Mouse (Mus musculus): ENCODE results near the gene Hdlbp. TPM values are rescaled to one million over a fixed set of nuclear protein-coding genes. Genes with fewer than 3 reads are reported as not detected.

Gene Hdlbp
- polyA plus RNA-seq, 1 experiment = 122 TPM

DNA sequence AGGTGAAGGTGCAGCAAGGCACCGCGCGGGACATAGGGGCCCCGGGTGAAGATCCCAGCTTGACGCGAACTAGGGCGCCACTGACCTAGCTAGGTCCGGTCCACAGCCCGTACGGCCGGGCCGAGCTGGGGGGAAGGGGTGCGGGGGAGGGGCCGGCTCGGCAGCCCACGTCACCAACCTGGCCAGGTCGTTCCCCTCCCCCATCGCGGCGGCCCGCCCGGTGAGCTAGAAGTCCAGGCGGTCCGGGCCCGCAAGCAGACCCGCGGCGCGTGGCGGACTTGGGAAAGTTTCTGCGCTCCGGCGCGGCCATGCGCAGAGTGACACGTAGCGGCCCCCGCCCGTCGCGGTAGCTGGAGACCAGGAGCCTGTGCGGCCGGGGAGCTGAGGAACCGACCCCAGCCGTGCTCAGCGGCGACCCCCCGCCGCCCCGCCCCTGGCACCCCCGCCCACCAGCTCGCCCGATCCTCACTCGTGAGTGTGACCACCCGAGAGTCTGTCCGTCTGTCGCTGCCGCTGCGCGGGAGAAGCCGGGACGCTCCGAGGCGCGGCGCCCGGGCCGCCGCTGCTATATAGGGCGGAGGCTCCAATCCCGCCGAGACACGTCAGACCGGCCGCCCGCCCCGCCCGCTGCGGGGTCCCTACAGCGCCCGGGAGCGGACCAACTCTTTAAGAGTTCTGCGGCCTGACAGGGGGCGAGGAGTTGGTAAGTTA is 33.3 kb downstream of the Hdlbp start:
- peak overlapping the region; percentile 82 for H3K27ac ChIP-seq (ENCODE audit: control insufficient read depth, insufficient read depth, low read depth, low read length)
- peak overlapping the region; percentile 94 for H3K4me3 ChIP-seq (ENCODE audit: control insufficient read depth, low read depth, low read length)
- TF ChIP-seq POLR2A (IDR thresholded peaks at IDR 0.05; ENCODE audit: control insufficient read depth, low read depth, low read length) (peak; percentile 38; the same call in 1 of the 2 replicates), CTCF (IDR thresholded peaks at IDR 0.05; ENCODE audit: control insufficient read depth, insufficient read depth, insufficient replicate concordance, low read depth, low read length) (no peak)
- H3K36me3 ChIP-seq (ENCODE audit: control insufficient read depth, insufficient read depth, low read length) = peaks cover 2% of the 10 kb centered on the region
- H3K4me1 ChIP-seq (ENCODE audit: control insufficient read depth, insufficient read depth, low read length) = peaks cover 13% of the 10 kb centered on the region
- no peaks in the 10 kb centered on the region for H3K27me3 ChIP-seq (ENCODE audit: control insufficient read depth, insufficient read depth, low read length)

DNA sequence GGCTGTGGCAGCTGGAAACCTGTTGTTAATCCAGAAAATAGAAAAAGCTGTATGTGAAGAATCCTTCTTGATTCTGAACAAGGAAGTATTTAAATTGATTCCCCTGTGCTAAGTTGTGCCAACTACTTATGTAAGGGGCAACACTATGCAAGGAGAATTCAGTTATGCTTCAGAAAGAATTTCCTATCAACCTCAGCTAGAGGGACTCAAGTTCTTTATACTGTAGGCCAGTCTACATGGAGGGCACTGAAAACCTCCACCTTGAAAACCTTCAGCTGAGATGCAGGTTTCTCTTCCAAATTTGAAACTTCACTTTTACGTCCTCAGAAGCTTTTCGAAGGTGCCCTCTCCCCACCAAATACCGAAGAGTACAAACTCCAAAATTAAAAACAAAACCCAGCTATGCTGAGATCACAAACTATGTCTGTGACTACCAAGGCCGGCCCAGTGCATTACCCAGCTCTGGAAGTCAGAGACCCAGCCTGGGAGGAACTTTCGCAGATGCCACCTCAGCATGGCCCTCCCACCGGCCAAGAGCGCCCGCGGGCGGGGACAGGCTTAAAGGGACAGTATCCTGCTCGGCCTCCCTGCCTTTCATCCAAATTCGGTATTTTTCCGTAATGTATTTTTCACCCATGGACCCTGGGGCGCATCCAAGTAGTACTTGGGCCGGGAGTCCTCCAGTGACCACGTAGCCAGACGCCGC is 34.1 kb downstream of the Hdlbp start:
- TF ChIP-seq CTCF (IDR thresholded peaks at IDR 0.05; ENCODE audit: control insufficient read depth, insufficient read depth, insufficient replicate concordance, low read depth, low read length) (no peak), POLR2A (IDR thresholded peaks at IDR 0.05; ENCODE audit: control insufficient read depth, low read depth, low read length) (no peak; the same call in 1 of the 2 replicates)

DNA sequence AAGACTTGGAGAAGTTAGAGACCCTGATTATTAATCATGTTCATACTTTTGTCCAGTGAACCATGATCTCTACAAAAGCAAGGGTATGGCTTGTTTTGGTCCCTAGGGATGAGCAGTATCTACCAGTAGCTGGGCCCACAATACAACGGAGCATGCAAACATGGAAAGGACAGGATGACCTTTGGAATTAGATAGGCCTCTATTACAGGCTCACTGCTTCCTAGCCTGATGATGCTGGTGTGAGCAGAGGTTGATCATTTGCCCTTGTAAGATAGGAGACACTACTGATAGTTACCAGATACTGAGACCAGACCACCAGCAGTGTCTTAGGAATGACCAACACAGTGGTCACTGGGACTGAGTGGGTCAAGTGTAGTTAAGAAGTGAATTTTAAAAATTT is 39.3 kb downstream of the Hdlbp start:
- Histone ChIP-seq H3K27ac (ENCODE audit: control insufficient read depth, insufficient read depth, low read depth, low read length) (no peak overlapping the region), H3K4me1 (ENCODE audit: control insufficient read depth, insufficient read depth, low read length) (peaks cover 3% of the 10 kb centered on the region), H3K36me3 (ENCODE audit: control insufficient read depth, insufficient read depth, low read length) (peaks cover 5% of the 10 kb centered on the region)

More for the DNA sequence above, 34.1 kb downstream of the Hdlbp start:
- peaks cover 2% of the 10 kb centered on the region for H3K36me3 ChIP-seq (ENCODE audit: control insufficient read depth, insufficient read depth, low read length)
- peak overlapping the region; percentile 82 for H3K27ac ChIP-seq (ENCODE audit: control insufficient read depth, insufficient read depth, low read depth, low read length)
- H3K4me1 ChIP-seq (ENCODE audit: control insufficient read depth, insufficient read depth, low read length) = peaks cover 13% of the 10 kb centered on the region
- no peaks in the 10 kb centered on the region for H3K27me3 ChIP-seq (ENCODE audit: control insufficient read depth, insufficient read depth, low read length)
- H3K4me3 ChIP-seq (ENCODE audit: control insufficient read depth, low read depth, low read length) = peak overlapping the region; percentile 94

DNA sequence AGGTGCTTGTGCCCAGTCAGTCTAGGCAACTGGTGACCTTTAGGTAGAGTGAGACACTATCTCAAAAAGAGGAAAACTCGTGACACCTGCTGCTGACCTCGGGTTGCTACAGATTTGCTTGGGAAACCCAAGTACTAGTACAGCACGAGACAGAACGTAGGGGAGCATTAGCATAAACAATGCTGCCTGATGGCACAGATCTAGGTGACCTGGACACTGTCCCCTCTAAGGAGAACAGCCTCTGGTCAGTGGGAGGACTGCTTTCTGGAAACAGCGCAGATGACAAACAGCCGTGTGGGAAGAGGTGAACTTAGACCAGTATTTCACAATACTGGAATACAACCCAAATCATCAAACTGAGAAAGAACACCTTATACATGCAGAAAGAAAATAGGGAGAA is 46.5 kb downstream of the Hdlbp start:
- Histone ChIP-seq H3K36me3 (ENCODE audit: control insufficient read depth, insufficient read depth, low read length) (peaks cover 7% of the 10 kb centered on the region), H3K27me3 (ENCODE audit: control insufficient read depth, insufficient read depth, low read length) (no peaks in the 10 kb centered on the region), H3K4me3 (ENCODE audit: control insufficient read depth, low read depth, low read length) (no peak overlapping the region), H3K27ac (ENCODE audit: control insufficient read depth, insufficient read depth, low read depth, low read length) (no peak overlapping the region), H3K4me1 (ENCODE audit: control insufficient read depth, insufficient read depth, low read length) (no peaks in the 10 kb centered on the region)
- no peak for TF ChIP-seq POLR2A (IDR thresholded peaks at IDR 0.05; ENCODE audit: control insufficient read depth, low read depth, low read length)
- no peak for TF ChIP-seq CTCF (IDR thresholded peaks at IDR 0.05; ENCODE audit: control insufficient read depth, insufficient read depth, insufficient replicate concordance, low read depth, low read length)

More for the DNA sequence above, 39.3 kb downstream of the Hdlbp start:
- TF ChIP-seq CTCF (IDR thresholded peaks at IDR 0.05; ENCODE audit: control insufficient read depth, insufficient read depth, insufficient replicate concordance, low read depth, low read length) (no peak), POLR2A (IDR thresholded peaks at IDR 0.05; ENCODE audit: control insufficient read depth, low read depth, low read length) (no peak)
- no peak overlapping the region for H3K4me3 ChIP-seq (ENCODE audit: control insufficient read depth, low read depth, low read length)
- no peaks in the 10 kb centered on the region for H3K27me3 ChIP-seq (ENCODE audit: control insufficient read depth, insufficient read depth, low read length)

DNA sequence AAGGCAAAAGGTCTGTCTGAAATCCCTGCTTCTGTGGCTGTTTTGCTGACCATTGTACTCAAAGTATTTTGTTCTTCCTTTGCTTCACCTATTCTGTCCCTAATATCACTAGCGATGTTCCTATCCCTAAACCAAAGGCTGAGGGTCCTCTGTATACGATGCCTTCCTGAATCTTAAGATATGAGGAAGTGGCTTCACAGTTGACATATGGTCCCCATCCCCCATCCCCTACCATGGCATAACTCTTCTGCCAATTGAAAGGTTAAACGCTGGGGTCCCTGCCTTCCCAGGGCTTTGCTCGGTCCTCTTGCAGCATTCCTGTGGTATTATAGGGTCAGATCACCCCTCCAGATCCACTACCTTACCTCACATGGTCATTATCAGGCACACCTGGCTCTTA is 75.2 kb downstream of the Hdlbp start:
- H3K27ac ChIP-seq (ENCODE audit: control insufficient read depth, insufficient read depth, low read depth, low read length) = no peak overlapping the region
- no peak overlapping the region for H3K4me3 ChIP-seq (ENCODE audit: control insufficient read depth, low read depth, low read length)
- no peaks in the 10 kb centered on the region; the same call in none of the 2 replicates for H3K36me3 ChIP-seq (ENCODE audit: control insufficient read depth, insufficient read depth, low read length)
- H3K27me3 ChIP-seq (ENCODE audit: control insufficient read depth, insufficient read depth, low read length) = no peaks in the 10 kb centered on the region
- no peak for TF ChIP-seq POLR2A (IDR thresholded peaks at IDR 0.05; ENCODE audit: control insufficient read depth, low read depth, low read length)
- TF ChIP-seq CTCF (IDR thresholded peaks at IDR 0.05; ENCODE audit: control insufficient read depth, insufficient read depth, insufficient replicate concordance, low read depth, low read length) = no peak
- peaks cover 12% of the 10 kb centered on the region for H3K4me1 ChIP-seq (ENCODE audit: control insufficient read depth, insufficient read depth, low read length)

DNA sequence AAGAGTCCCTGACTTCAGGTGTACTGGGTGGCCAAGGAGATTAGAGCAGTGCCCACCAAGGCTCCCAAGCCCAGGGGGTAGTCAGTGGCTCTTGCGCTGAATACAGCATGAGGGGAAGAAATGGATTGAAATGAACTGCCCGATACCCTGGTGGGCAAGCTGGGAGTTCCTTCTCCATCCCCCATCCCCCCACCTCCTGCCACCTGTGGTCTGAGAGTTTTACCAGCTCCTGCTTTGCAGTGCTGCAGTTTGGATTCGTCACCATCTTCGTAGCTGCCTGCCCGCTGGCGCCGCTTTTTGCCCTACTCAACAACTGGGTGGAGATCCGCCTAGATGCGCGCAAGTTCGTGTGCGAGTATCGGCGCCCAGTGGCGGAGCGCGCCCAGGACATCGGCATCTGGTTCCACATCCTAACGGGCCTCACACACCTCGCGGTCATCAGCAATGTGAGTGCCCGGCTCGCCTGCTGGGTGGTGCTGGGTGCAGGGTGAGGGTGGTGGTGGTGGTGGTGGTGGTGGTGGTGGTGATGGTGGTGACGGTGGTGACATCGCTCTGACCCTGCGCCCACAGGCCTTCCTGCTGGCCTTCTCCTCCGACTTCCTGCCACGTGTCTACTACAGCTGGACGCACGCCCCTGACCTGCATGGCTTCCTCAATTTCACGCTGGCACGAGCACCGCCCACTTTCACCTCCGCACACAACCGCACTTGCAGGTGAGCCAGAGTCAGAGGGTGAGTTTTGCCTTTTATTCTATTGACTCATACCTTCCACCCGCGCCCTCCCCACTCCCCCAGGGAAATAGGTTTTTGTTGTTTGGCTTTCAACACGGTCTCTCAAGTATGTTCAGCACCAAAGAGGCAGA is 77.2 kb downstream of the Hdlbp start:
- no peaks in the 10 kb centered on the region for H3K27me3 ChIP-seq (ENCODE audit: control insufficient read depth, insufficient read depth, low read length)
- H3K36me3 ChIP-seq (ENCODE audit: control insufficient read depth, insufficient read depth, low read length) = no peaks in the 10 kb centered on the region
- TF ChIP-seq POLR2A (IDR thresholded peaks at IDR 0.05; ENCODE audit: control insufficient read depth, low read depth, low read length) (no peak), CTCF (IDR thresholded peaks at IDR 0.05; ENCODE audit: control insufficient read depth, insufficient read depth, insufficient replicate concordance, low read depth, low read length) (no peak)
- H3K27ac ChIP-seq (ENCODE audit: control insufficient read depth, insufficient read depth, low read depth, low read length) = no peak overlapping the region
- peak overlapping the region; percentile 50 for H3K4me3 ChIP-seq (ENCODE audit: control insufficient read depth, low read depth, low read length)
- peaks cover 12% of the 10 kb centered on the region for H3K4me1 ChIP-seq (ENCODE audit: control insufficient read depth, insufficient read depth, low read length)

DNA sequence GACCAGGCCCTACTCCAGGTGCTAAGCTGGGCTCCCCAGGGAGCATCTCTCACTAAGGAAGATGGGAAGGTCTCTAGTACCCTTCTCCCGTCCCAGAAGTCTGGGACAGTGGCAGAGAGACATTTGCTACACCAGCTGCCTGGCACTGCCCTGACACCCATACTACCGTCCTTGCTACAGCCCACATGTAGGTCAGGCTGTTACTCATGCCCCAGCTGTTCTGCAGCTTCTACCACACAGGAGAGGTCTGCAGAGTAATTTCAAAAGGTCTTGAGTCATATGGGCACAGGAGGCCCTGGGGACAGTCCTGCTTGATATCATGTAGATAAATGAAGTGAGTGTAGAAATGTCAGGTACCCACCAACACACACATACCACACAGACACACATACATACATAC is 89.7 kb downstream of the Hdlbp start:
- H3K27ac ChIP-seq (ENCODE audit: control insufficient read depth, insufficient read depth, low read depth, low read length) = no peak overlapping the region
- H3K4me1 ChIP-seq (ENCODE audit: control insufficient read depth, insufficient read depth, low read length) = no peaks in the 10 kb centered on the region
- no peak for TF ChIP-seq CTCF (IDR thresholded peaks at IDR 0.05; ENCODE audit: control insufficient read depth, insufficient read depth, insufficient replicate concordance, low read depth, low read length)
- H3K36me3 ChIP-seq (ENCODE audit: control insufficient read depth, insufficient read depth, low read length) = no peaks in the 10 kb centered on the region
- H3K27me3 ChIP-seq (ENCODE audit: control insufficient read depth, insufficient read depth, low read length) = no peaks in the 10 kb centered on the region
- no peak overlapping the region for H3K4me3 ChIP-seq (ENCODE audit: control insufficient read depth, low read depth, low read length)

Data from testis, adult 2 months (tissue).